Mouse (Mus musculus) heart, embryonic 13.5 days (tissue): ENCODE measurements around the gene Gm17359. TPM values are rescaled to one million over a fixed set of nuclear protein-coding genes. Genes with fewer than 3 reads are reported as not detected.
"Not testable (repeated sequence)": the region's sequence is repeated elsewhere in the genome, so short reads cannot be mapped to it uniquely, and the experiment has no call there.

Source experiments
- ATAC-seq: fragments of 200-750 bp; cut with Nextera tagmentation; 2 replicates; pipeline ENCODE4 v1.8.0; 2017; ENCODE audit warnings: moderate TSS enrichment; ENCODE audit not compliant: insufficient number of reproducible peaks, low FRiP score, low TSS enrichment; ENCODE audit errors: extremely low read depth
- H3K27ac ChIP-seq: fragments of 300-500 bp; sonication (generic); replicated peaks from 2 replicates; pipeline ENCODE4 v1.5.1; 2015; ENCODE audit warnings: moderate library complexity, mild to moderate bottlenecking, inconsistent platforms
- H3K27me3 ChIP-seq: fragments of 300-500 bp; sonication (generic); replicated peaks from 2 replicates; pipeline ENCODE4 v1.6.1; 2015; ENCODE audit warnings: mild to moderate bottlenecking, inconsistent platforms
- H3K36me3 ChIP-seq: fragments of 300-500 bp; sonication (generic); 2 replicates; pipeline ENCODE4 v1.6.1; 2015; ENCODE audit warnings: mild to moderate bottlenecking, inconsistent platforms
- H3K4me1 ChIP-seq: fragments of 300-500 bp; sonication (generic); 2 replicates; pipeline ENCODE4 v1.6.1; 2015; ENCODE audit warnings: inconsistent platforms
- H3K4me2 ChIP-seq: fragments of 300-500 bp; sonication (generic); 2 replicates; pipeline ENCODE4 v1.6.1; 2015; ENCODE audit warnings: inconsistent platforms, mild to moderate bottlenecking, moderate library complexity
- H3K4me3 ChIP-seq: fragments of 300-500 bp; sonication (generic); 2 replicates; pipeline ENCODE4 v1.5.1; 2015; ENCODE audit warnings: moderate library complexity, mild to moderate bottlenecking, inconsistent platforms
- H3K9ac ChIP-seq: fragments of 300-500 bp; sonication (generic); 2 replicates; pipeline ENCODE4 v1.6.1; 2015; ENCODE audit warnings: inconsistent platforms, mild to moderate bottlenecking, moderate library complexity
- H3K9me3 ChIP-seq: fragments of 300-500 bp; sonication (generic); 2 replicates; pipeline ENCODE4 v1.6.1; 2016; ENCODE audit warnings: inconsistent platforms
- WGBS: fragments of 180-500 bp; shearing (Covaris S2); methylation state at CpG from one replicate; pipeline ENCODE4 v1.1.7; 2015; ENCODE audit warnings: mixed read lengths; 5-methylcytosine and 5-hydroxymethylcytosine counted together
- polyA plus RNA-seq: library from polyadenylated mRNA; unstranded; fragments of >200 nt; fragmentation: Nextera tagmentation; extraction: Ambion mirVana; gene quantifications from 2 replicates; pipeline ENCODE4 v1.2.1, GENCODE M21; 2015

Gene Gm17359
- polyA plus RNA-seq, 1 experiment from 2014 or later = not detected

- H3K4me1 ChIP-seq, H3K9ac ChIP-seq, H3K4me3 ChIP-seq, H3K9me3 ChIP-seq, H3K36me3 ChIP-seq, H3K27ac ChIP-seq, H3K4me2 ChIP-seq, ATAC-seq, H3K27me3 ChIP-seq: not testable (repeated sequence)
- 74% methylated on average over 3 of the region's 3 CpGs for WGBS
Observed at GRCm38 (mm10) chr3:79446648-79447047, 110.2 kb downstream of the Gm17359 start.

GRCm38 (mm10) chr3:79448421-79448820, 112.0 kb downstream of the Gm17359 start:
- H3K4me2 ChIP-seq = no peak overlapping the region
- H3K4me3 ChIP-seq = no peak overlapping the region
- H3K27ac ChIP-seq = no peak overlapping the region
- no peak overlapping the region for H3K9ac ChIP-seq
- no peaks in the 10 kb centered on the region for H3K27me3 ChIP-seq
- WGBS = 78% methylated on average over 5 of the region's 5 CpGs
- H3K4me1 ChIP-seq = no peaks in the 10 kb centered on the region; the same call in 1 of the 2 replicates
- H3K36me3 ChIP-seq = no peaks in the 10 kb centered on the region
- H3K9me3 ChIP-seq = 0 out of 2 replicates have a peak, but pooled peaks cover 3% of the 10 kb centered on the region
- no peak for ATAC-seq

- no peaks in the 10 kb centered on the region for H3K36me3 ChIP-seq
- no peaks in the 10 kb centered on the region; the same call in 1 of the 2 replicates for H3K4me1 ChIP-seq
- no peak overlapping the region for H3K9ac ChIP-seq
- no peak overlapping the region for H3K4me3 ChIP-seq
- no peaks in the 10 kb centered on the region for H3K9me3 ChIP-seq
- no peak overlapping the region for H3K4me2 ChIP-seq
- no peak overlapping the region for H3K27ac ChIP-seq
- H3K27me3 ChIP-seq = no peaks in the 10 kb centered on the region
- no peak for ATAC-seq
- WGBS = 78% methylated on average over 7 of the region's 7 CpGs
Observed at GRCm38 (mm10) chr3:79449361-79449760, 112.9 kb downstream of the Gm17359 start.

GRCm38 (mm10) chr3:79452696-79453263, 116.3 kb downstream of the Gm17359 start:
- WGBS = 80% methylated on average over 14 of the region's 14 CpGs
- H3K27ac ChIP-seq = no peak overlapping the region
- H3K4me2 ChIP-seq = no peak overlapping the region
- H3K9ac ChIP-seq = no peak overlapping the region
- no peak overlapping the region for H3K4me3 ChIP-seq
- H3K4me1 ChIP-seq = no peaks in the 10 kb centered on the region
- H3K36me3 ChIP-seq = peaks cover 9% of the 10 kb centered on the region; the same call in 1 of the 2 replicates
- no peak for ATAC-seq
- H3K27me3 ChIP-seq = no peaks in the 10 kb centered on the region
- no peaks in the 10 kb centered on the region for H3K9me3 ChIP-seq

- peaks cover 5% of the 10 kb centered on the region for H3K4me1 ChIP-seq
- H3K4me2 ChIP-seq = no peak overlapping the region
- no peak for ATAC-seq
- no peak overlapping the region for H3K9ac ChIP-seq
- no peaks in the 10 kb centered on the region for H3K27me3 ChIP-seq
- WGBS = 66% methylated on average over 11 of the region's 11 CpGs
- H3K9me3 ChIP-seq = no peaks in the 10 kb centered on the region
- peaks cover 31% of the 10 kb centered on the region for H3K36me3 ChIP-seq
- H3K4me3 ChIP-seq = no peak overlapping the region
- H3K27ac ChIP-seq = no peak overlapping the region
Observed at GRCm38 (mm10) chr3:79455761-79456160, 119.3 kb downstream of the Gm17359 start.

GRCm38 (mm10) chr3:79458651-79459275, 122.3 kb downstream of the Gm17359 start:
- H3K9me3 ChIP-seq = no peaks in the 10 kb centered on the region
- H3K9ac ChIP-seq = no peak overlapping the region
- H3K4me1 ChIP-seq = peaks cover 5% of the 10 kb centered on the region
- H3K27me3 ChIP-seq = no peaks in the 10 kb centered on the region
- no peak for ATAC-seq
- no peak overlapping the region for H3K27ac ChIP-seq
- WGBS = 71% methylated on average over 14 of the region's 14 CpGs
- H3K36me3 ChIP-seq = peaks cover 53% of the 10 kb centered on the region
- no peak overlapping the region for H3K4me3 ChIP-seq
- no peak overlapping the region for H3K4me2 ChIP-seq

- 95% methylated on average over 5 of the region's 5 CpGs for WGBS
- no peak for ATAC-seq
Observed at GRCm38 (mm10) chr3:79469440-79469839, 133.0 kb downstream of the Gm17359 start.

GRCm38 (mm10) chr3:79472362-79472761, 135.9 kb downstream of the Gm17359 start:
- no peak overlapping the region for H3K27ac ChIP-seq
- peaks cover 5% of the 10 kb centered on the region for H3K9me3 ChIP-seq
- peaks cover 28% of the 10 kb centered on the region for H3K36me3 ChIP-seq
- H3K9ac ChIP-seq = no peak overlapping the region
- no peak overlapping the region for H3K4me2 ChIP-seq
- H3K4me1 ChIP-seq = peaks cover 17% of the 10 kb centered on the region
- ATAC-seq = no peak
- no peaks in the 10 kb centered on the region for H3K27me3 ChIP-seq
- H3K4me3 ChIP-seq = no peak overlapping the region
- 87% methylated on average over 5 of the region's 5 CpGs for WGBS

More at GRCm38 (mm10) chr3:79469440-79469839, 133.0 kb downstream of the Gm17359 start:
- Histone ChIP-seq H3K4me2 (no peak overlapping the region), H3K27ac (no peak overlapping the region), H3K4me1 (peaks cover 4% of the 10 kb centered on the region), H3K9ac (no peak overlapping the region), H3K9me3 (peaks cover 5% of the 10 kb centered on the region), H3K27me3 (no peaks in the 10 kb centered on the region), H3K36me3 (peaks cover 34% of the 10 kb centered on the region), H3K4me3 (no peak overlapping the region)

- Histone ChIP-seq H3K9me3 (no peaks in the 10 kb centered on the region), H3K9ac (no peak overlapping the region), H3K36me3 (peaks cover 35% of the 10 kb centered on the region), H3K4me3 (no peak overlapping the region), H3K4me2 (no peak overlapping the region), H3K4me1 (peaks cover 17% of the 10 kb centered on the region), H3K27me3 (no peaks in the 10 kb centered on the region), H3K27ac (peak overlapping the region; percentile 62)
- no peak for ATAC-seq
- 75% methylated on average over 4 of the region's 4 CpGs for WGBS
Observed at GRCm38 (mm10) chr3:79474911-79475310, 138.4 kb downstream of the Gm17359 start.

GRCm38 (mm10) chr3:79475980-79476379, 139.5 kb downstream of the Gm17359 start:
- WGBS = 80% methylated on average over 2 of the region's 2 CpGs
- Histone ChIP-seq H3K9ac (no peak overlapping the region), H3K9me3 (no peaks in the 10 kb centered on the region), H3K4me2 (no peak overlapping the region), H3K4me1 (peaks cover 17% of the 10 kb centered on the region), H3K36me3 (peaks cover 45% of the 10 kb centered on the region), H3K4me3 (no peak overlapping the region), H3K27ac (peak overlapping the region; percentile 62; the same call in 1 of the 2 replicates), H3K27me3 (no peaks in the 10 kb centered on the region)
- ATAC-seq = no peak

GRCm38 (mm10) chr3:79478400-79478799, 141.9 kb downstream of the Gm17359 start:
- Histone ChIP-seq H3K4me2 (no peak overlapping the region), H3K4me1 (peaks cover 16% of the 10 kb centered on the region), H3K27ac (no peak overlapping the region), H3K9me3 (no peaks in the 10 kb centered on the region), H3K4me3 (no peak overlapping the region), H3K9ac (no peak overlapping the region), H3K27me3 (no peaks in the 10 kb centered on the region), H3K36me3 (peaks cover 62% of the 10 kb centered on the region)
- no peak for ATAC-seq
- 75% methylated on average over 8 of the region's 8 CpGs for WGBS

GRCm38 (mm10) chr3:79478880-79479279, 142.4 kb downstream of the Gm17359 start:
- peaks cover 67% of the 10 kb centered on the region for H3K36me3 ChIP-seq

More at GRCm38 (mm10) chr3:79478880-79479279, 142.4 kb downstream of the Gm17359 start:
- 90% methylated on average over 4 of the region's 4 CpGs for WGBS
- H3K4me2 ChIP-seq = no peak overlapping the region
- no peak overlapping the region for H3K4me3 ChIP-seq
- no peak overlapping the region for H3K27ac ChIP-seq
- H3K4me1 ChIP-seq = peaks cover 13% of the 10 kb centered on the region
- H3K9me3 ChIP-seq = no peaks in the 10 kb centered on the region
- no peak overlapping the region for H3K9ac ChIP-seq
- ATAC-seq = no peak
- no peaks in the 10 kb centered on the region for H3K27me3 ChIP-seq
